Mouse (Mus musculus) ovary, postnatal 14 days (tissue): Measurements from ENCODE around the gene Tsga10.
"Not testable (repeated sequence)": the region's sequence is repeated elsewhere in the genome, so short reads cannot be mapped to it uniquely, and the experiment has no call there.

ENCODE experiments used
- DNase-seq: peaks from one replicate; pipeline ENCODE4 v3.0.0; 2022; ENCODE audit warnings: low spot score

Gene Tsga10

GRCm38 (mm10) chr1:37864511-37865400 lies 1.5 kb downstream of the Tsga10 start:
- DNase-seq, result peak; percentile 99

- DNase-seq, result no peak
These were observed 15.5 kb downstream of the Tsga10 start for GRCm38 (mm10) chr1:37850696-37851095.

GRCm38 (mm10) chr1:37846878-37847277 lies 19.4 kb downstream of the Tsga10 start:
- no peak for DNase-seq

GRCm38 (mm10) chr1:37831681-37832080 lies 34.5 kb downstream of the Tsga10 start:
- DNase-seq, result no peak

- not testable (repeated sequence) for DNase-seq
These were observed 63.9 kb downstream of the Tsga10 start for GRCm38 (mm10) chr1:37802291-37802690.

GRCm38 (mm10) chr1:37800298-37800697 lies 65.9 kb downstream of the Tsga10 start:
- DNase-seq, result no peak

GRCm38 (mm10) chr1:37799505-37799904 lies 66.7 kb downstream of the Tsga10 start:
- no peak for DNase-seq

- DNase-seq, result no peak
These were observed 106.8 kb downstream of the Tsga10 start for GRCm38 (mm10) chr1:37759407-37759806.

- no peak for DNase-seq
These were observed 121.5 kb downstream of the Tsga10 start for GRCm38 (mm10) chr1:37744650-37745259.

GRCm38 (mm10) chr1:37742602-37743270 lies 123.5 kb downstream of the Tsga10 start:
- DNase-seq, result no peak

GRCm38 (mm10) chr1:37742126-37742525 lies 124.1 kb downstream of the Tsga10 start:
- no peak for DNase-seq

GRCm38 (mm10) chr1:37740161-37740802 lies 125.9 kb downstream of the Tsga10 start:
- no peak for DNase-seq

- no peak for DNase-seq
These were observed 127.3 kb downstream of the Tsga10 start for GRCm38 (mm10) chr1:37738895-37739294.

GRCm38 (mm10) chr1:37737045-37737444 lies 129.2 kb downstream of the Tsga10 start:
- DNase-seq, result no peak

GRCm38 (mm10) chr1:37735932-37736331 lies 130.3 kb downstream of the Tsga10 start:
- DNase-seq, result no peak

- DNase-seq, result no peak
These were observed 131.4 kb downstream of the Tsga10 start for GRCm38 (mm10) chr1:37734841-37735240.

GRCm38 (mm10) chr1:37729353-37729752 lies 136.9 kb downstream of the Tsga10 start:
- no peak for DNase-seq

- DNase-seq, result no peak
These were observed 138.2 kb downstream of the Tsga10 start for GRCm38 (mm10) chr1:37728053-37728452.

- no peak for DNase-seq
These were observed 139.0 kb downstream of the Tsga10 start for GRCm38 (mm10) chr1:37727186-37727585.

GRCm38 (mm10) chr1:37726426-37726825 lies 139.8 kb downstream of the Tsga10 start:
- DNase-seq, result no peak

GRCm38 (mm10) chr1:37725880-37726279 lies 140.3 kb downstream of the Tsga10 start:
- no peak for DNase-seq

GRCm38 (mm10) chr1:37721092-37721491 lies 145.1 kb downstream of the Tsga10 start:
- DNase-seq, result no peak
